Mouse (Mus musculus) G1E (cell line): ENCODE results near the gene Rell1.

Experiments used
- CTCF ChIP-seq: IDR thresholded peaks from 2 replicates; pipeline ENCODE4 v1.5.1; 2012; ENCODE audit warnings: low read depth, low read length, inconsistent platforms, mixed read lengths
- GATA1 ChIP-seq: IDR thresholded peaks from 2 replicates; pipeline ENCODE4 v1.6.1; 2012; ENCODE audit warnings: borderline replicate concordance, low read length, inconsistent platforms, mixed read lengths
- GATA2 ChIP-seq: IDR thresholded peaks from 2 replicates; pipeline ENCODE4 v1.6.1; 2012; ENCODE audit warnings: low read depth, low read length, inconsistent platforms, borderline replicate concordance
- POLR2AphosphoS5 ChIP-seq: IDR thresholded peaks from 2 replicates; pipeline ENCODE4 v1.6.1; 2012; ENCODE audit warnings: low read depth, low read length, inconsistent platforms; ENCODE audit not compliant: insufficient replicate concordance
- TAL1 ChIP-seq: conservative IDR thresholded peaks from 2 replicates; pipeline ENCODE4 v1.6.1; 2012; ENCODE audit warnings: low read depth, low read length, inconsistent platforms, mixed read lengths

DNA sequence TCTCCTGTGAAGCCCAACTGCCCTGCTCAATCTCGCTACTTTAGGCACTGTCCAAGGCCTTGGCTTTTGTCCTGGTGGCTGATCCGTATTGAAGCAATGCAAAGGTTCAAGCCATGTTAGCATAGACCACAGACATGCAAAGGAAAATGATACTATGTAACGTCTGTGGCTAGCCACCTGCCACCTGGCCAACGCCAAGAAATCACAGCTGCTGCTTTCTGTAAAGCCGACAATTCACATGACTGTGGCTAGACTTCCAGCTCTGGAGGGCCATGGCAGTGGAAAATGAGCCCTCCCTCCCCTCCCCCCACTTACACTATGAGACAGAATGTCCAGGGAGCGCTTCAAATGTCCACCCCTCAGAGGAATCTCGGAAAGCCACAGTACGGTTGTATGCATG is 11.1 kb downstream of the Rell1 start:
- no peak for TF ChIP-seq CTCF
- TF ChIP-seq POLR2AphosphoS5: no peak
- TF ChIP-seq GATA1: no peak
- TF ChIP-seq TAL1: no peak
- no peak for TF ChIP-seq GATA2
